Mouse (Mus musculus) left cerebral cortex, adult 11 months (tissue): ENCODE results near the gene Hist1h2ag.

ENCODE experiments used
- DNase-seq: peaks from one replicate; pipeline ENCODE4 v3.0.0; 2022; ENCODE audit warnings: low spot score

The Hist1h2ag gene

DNA sequence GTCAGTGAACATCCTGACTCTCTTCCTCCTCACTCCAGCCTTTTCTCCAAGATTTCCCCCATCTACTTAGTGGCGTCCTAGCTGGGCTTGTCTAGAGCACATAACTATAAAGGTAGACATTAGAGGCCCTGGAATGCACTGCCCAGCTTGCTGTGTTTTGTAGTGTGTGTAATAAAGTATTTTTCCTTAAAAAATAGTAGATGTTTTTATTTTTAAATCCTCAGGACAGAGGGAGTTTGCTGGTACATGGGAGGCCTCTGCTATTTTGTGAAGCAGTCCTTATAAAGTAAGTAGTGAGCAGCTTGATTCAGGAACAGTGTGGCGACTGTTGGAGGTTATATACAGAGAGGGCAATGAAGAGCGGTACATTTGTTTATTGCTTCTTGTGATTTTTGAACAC is 34.0 kb downstream of the Hist1h2ag start:
- DNase-seq, result no peak

DNA sequence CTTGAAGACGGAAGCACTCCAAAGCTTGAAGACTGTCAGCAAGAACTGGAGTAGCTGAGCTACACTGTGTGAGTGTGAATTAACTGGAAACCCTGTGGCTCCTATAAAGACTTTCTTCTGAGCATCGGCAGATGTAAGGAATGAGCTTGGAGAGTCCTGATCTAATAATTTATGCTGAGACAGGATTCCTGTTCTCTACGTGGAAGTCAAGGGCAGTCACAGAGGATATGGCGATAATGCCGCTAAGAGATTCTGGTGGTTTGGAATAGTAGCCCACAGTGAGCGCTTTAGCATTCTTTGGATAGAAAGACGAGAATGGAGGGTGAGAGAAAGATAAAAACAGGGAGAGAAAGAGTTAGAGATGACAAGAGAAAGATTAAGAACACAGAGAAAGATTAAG is 34.9 kb downstream of the Hist1h2ag start:
- no peak for DNase-seq

DNA sequence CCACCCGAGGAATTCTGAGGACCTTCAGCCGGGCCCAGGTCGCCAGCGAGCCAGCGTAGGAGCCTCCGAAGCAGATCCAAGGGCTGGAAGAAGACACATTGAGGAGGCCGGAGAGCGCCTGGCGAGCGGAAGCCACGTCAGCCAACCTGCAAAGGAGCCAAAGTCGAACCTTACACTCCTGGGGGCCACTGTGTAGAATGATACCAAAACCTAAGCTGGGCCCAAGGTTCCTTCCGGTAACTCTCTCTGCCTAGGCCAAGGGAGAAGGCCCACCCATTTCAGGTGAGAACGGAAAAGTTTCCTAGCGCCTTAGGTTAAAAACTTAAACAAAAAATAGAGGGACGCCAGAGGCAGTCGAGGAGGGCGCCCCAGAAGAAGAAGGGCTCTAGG is 35.6 kb downstream of the Hist1h2ag start:
- no peak for DNase-seq

DNA sequence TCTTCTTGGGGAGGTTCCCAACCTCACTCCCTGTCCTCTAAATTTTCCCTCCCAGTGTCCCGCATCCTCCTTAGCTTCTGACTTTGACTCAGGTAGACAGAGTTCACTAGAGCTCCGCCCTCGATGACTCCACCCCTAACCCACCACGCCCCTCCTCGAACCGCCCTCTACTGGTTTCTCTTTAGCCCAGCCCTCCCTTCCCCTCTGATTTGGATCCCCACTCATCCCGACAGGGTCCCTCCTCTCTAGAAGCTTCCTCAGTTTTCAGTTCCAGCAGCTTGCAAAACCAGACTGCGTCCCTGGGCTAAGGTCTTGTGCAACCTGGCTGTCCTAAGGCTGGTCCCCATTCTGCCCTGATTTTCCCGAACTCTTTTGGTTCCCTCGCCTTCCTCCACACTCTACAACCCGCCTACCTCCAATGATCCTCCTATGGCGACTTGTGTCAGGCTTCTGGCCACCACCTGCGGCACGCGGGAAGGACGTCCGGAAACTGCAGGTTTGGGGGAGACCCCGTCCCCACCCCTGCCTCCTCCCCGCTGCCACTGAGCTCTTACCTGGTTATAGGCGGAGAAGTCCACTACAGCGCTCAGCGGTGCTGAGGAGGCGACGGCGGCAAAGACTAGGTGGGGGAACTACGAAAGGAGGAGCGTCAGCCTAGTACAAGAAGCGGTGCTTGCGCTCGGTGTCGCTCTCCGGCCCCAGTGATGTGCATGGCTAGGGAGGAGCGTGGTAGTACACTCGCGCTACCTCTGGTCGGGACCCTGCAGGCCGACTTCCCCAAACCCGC is 36.2 kb downstream of the Hist1h2ag start:
- no peak for DNase-seq

DNA sequence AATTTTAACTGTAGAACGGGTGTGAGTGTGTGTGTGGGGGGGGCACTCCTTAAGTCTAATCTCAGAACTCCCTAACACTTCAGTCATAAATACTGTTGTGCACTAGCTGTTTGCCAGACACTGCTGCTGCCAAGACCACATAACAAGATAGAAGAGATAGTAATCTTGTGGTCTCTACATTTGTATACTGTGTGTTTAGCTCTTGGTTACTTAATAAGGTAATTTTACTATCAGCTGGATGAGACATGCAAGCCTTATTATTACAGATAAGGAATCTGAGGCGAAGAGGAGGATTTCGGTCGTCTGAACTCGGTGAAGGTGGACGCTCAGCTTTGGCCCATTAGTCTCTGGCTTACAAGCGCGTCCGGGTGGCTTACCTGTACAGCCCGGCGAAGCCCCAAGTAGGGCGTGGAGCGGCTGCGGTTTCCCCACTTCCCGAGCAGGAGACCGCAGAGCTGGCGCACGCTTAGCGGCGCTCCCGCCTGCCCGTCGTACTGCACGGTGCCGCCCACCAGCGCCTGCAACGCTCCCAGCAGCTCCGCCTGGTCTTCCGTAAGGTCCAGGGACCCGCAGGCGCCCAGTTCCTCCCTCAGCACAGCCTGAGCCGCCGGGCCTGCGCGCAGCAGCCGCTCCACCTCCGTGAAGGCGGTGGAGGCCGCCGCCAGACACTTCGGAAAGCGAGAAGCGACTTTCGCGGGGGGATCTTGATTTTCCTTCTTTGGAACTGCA is 37.0 kb downstream of the Hist1h2ag start:
- no peak for DNase-seq

DNA sequence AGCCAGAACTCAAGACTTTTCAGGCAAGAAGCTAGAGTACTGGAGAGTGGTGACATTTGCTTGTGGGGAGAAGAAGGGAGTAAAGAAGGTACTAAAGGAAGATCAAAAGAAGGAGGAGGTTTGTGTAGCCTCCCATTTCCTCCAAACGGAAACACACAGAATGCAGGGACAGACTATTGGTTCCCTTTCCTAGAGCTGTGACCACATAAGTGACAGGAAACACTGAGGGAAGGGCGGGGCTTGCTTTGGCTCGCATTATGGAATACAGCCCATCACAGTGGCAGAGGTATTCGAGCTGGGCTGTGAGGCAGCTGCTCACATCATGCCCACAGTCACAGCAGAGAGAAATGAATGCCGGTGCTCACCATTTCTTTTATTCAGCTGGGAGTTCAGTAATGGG is 40.9 kb downstream of the Hist1h2ag start:
- no peak for DNase-seq

DNA sequence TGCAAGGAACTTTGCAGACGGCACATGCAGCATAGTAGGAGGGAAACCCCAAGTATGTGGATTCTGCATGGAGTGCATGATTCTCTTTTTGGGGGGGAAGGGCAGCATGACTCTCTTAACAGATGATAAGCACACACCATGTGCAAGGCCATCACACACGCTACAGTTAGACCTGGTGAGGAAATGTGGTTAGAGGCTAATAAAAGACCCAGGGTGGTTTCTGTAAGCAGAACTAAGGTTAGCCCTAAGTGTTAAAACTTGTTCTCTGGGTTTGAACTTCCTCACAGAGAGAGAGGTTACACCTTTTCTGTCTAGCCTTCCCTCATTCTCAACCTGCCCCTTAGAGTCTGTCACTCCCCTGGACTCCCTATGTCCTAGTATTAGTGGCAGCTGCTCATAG is 41.4 kb downstream of the Hist1h2ag start:
- no peak for DNase-seq

DNA sequence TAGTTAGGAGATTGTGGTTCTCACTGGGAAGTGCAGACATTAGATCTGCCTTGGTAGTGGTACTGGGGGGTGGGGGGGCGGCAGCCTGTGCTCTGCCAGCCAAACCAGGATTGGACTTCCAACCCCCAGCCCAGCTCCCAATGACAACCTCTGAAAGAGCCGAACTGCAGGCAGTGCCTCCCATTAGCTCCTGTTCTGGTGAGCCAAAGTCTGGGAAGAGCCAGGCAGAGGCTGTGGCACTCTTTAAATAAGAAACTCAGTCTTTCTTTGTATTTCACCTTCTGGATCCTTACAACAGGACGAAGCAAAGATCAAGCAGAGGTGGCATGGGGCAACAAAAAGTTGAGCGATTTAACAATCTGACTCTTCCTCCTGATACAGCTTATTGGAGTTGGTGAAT is 43.6 kb downstream of the Hist1h2ag start:
- no peak for DNase-seq

DNA sequence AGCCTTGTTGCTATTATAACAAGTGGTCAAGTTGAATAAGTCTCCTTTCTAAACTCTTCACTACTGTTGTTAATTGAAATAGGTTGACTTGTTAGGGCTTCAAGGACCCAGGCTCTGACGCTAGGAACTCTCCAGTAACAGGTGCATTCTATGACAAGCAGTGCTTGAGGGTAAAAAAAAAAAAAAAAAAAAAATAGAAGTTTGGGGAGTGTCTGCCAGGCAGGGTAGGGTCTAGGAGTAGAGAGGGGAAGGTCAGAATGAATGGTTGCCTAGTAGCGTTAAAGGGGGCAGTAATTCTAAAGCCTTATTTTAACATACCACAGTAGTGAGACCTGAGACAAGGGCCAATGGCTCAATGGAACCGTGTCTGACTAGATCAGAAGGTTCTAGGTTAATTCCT is 44.3 kb downstream of the Hist1h2ag start:
- DNase-seq, result no peak

DNA sequence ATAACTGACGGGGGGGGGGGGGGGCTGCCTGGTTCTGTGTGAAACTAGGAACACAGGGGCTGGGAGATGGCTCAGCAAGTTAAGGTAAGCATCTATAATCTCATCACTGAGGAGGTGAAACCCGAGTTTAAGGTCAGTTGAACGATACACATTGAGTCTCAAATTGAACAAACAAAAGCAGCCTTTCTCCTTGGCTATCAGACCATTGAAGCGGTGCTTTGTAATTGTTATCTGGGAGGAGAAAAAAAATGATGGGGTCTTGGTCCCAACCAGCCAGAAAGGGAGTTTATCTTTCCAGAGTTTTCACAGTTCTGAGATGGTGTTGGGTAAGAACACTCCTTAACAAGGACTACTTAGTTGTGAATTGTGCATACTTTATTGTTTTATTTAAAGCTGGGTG is 44.9 kb downstream of the Hist1h2ag start:
- no peak for DNase-seq

DNA sequence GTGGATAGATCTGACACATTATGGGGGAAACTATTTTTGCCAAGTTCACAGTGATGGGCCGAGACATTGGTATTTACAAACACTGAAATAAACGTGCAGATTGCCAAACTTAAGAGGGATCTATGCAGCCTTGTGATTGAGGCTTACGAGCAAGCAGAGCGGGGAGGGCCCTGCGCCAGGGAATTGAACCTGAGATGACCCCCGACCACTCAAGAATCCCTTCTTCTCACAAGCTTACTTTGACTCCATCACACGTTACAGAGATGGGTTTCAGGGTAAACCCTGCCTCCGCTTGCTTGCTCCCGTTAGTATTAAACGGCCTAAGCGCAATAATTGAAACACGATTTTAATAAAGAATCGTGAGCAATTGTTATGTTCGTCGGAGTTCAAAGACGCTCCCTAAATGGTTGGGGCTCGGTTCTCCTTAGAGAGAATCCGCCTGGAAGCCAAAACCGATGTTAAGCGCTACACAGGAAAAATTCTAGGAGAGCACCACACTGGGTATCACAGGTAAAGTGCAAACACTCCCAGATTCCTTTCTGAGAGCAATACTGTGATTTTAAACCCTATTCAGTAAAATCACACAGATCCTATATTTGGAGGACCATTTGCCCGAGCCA is 45.4 kb downstream of the Hist1h2ag start:
- no peak for DNase-seq

DNA sequence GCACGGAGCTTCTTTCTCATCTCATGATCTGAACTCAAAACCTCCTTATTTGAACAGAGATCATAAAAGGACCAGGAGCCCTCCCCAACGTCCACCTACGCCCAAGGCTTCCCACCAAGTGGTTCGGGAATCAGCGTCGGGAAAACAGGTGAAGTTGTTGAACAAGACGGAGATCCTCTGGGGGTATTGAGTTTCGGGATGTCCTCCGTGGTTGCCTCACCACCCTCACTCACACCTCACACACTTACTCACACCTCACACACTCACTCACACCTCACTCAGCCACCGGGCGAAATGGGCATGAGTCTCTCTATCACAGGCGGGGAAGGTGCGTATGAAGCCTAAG is 45.9 kb downstream of the Hist1h2ag start:
- no peak for DNase-seq

DNA sequence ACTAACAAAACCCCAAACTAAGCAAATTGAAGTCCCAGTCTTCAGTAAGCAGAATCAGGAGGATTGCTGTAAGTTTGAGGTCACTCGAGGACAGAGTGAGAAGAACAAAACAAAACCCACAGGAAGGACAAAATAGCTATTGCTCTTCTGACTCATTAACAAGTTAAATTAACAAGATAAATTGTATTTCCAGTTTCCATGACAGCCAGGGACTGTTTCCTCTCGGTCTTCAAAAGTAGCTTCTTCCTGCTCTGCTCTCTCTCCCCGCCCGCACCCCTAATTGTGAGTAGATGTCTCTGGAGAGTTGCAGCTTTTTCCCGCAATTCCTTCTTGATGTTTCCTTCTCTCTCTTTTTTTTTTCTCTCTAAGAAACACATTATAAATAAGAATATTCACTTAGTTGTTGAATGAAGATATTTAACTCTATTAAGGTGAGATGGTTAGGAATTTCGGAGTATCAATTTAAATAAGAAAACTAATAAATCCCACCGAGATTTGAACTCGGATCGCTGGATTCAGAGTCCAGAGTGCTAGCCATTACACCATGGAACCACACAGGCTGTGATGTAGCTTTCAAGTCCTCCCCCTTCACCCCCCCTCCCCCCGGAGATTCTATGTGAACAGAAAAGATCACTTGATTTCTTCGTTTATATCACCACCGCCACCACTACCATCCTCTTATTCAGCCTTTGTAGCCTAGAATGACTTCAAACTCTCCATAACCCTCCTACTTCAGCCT is 46.5 kb downstream of the Hist1h2ag start:
- no peak for DNase-seq

DNA sequence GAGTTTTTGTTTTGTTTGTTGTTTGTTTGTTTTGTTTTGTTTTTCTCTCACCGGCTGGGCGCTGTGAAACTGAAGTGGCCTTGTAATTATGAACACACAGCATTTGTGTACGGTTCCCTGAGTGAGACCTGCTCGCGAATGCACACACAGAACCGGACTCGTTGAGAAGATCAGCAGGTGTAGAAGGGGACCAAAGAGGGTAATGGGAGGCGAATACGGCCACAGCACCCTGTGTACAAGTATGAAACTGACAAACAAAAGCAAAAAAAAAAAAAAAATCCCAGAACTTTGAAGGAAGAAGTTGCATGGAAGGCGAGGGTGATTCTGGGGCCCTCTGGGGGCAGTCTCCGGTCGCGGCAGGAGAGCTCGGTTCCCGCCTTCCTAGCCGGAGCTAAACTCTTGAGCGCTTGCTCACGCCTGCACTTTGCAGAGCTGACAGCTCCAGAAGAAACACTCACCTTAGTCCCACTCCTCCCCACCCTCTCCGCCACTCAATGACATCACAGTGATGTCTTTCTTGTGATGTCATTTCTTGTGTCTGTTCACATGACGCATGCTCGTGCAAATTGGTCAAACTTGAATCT is 47.3 kb downstream of the Hist1h2ag start:
- no peak for DNase-seq

DNA sequence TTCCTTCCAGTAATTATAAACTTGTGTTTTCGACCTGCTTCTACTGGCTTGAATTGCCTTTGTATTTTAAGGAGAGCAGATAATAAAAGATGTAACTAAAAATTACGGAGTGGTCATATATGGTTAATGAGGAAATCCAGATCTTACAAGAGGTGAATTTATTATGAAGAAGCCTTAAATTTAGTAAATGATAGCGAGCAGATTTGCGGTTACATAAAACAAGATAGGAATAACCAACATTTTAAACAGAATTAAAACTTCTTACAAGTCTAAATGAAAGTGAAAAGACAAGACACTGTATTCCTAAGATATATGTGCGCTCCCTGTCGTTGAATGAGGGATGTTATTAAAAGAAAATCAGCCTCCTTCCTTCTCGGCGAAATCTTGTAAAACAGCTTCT is 47.8 kb downstream of the Hist1h2ag start:
- DNase-seq, result no peak

DNA sequence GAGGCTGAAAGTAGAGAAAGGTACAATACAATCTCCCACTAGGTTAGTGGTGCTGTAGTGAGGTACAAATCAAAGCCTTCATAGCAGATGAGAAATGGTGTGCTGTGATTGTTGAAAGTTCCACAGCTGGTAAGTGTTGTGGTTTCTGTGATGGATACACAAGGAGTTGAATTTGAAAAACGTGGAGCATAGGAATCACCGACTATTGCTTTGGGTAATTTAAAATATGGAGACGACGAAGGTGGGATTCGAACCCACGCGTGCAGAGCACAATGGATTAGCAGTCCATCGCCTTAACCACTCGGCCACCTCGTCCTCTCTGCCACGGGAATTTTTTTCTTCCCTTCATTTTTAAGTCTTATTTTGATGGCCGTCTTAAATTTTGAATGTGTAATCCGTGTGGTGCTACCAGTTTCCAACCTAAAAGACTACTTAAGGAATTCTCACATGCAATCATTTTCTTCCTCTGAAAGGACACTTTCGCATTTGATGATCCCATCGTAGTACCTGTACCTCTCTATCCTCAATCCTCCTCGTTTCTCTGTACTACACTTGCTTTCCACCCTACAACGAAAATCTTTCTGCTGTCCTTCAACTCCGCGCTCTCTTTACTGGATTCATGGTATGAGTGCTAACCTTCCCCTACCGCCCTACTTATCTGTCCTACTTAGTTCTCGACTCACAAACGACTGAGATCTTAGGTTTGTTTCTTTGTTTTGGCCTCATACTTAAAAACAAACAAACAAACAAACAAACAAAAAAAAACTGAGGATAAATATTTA is 48.6 kb downstream of the Hist1h2ag start:
- no peak for DNase-seq

DNA sequence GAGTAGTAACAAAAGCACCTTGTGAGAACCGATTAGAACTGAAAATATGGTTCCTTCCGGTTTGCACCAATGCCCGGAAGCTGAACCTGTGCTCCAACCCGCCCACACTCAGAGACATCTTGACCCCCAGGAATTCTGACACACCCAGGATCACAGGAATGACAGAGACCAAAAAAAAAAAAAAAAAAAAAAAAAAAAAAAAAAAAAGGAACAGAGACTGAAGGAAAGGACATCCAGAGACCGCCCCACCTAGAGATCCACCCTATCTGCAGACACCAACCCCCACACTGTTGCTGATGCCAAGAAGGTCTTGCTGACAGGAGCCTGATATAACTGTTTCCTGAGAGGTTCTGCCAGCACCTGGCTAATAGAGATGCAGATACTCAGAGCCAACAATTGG is 50.2 kb downstream of the Hist1h2ag start:
- DNase-seq, result no peak
